In the genomic region with DNA sequence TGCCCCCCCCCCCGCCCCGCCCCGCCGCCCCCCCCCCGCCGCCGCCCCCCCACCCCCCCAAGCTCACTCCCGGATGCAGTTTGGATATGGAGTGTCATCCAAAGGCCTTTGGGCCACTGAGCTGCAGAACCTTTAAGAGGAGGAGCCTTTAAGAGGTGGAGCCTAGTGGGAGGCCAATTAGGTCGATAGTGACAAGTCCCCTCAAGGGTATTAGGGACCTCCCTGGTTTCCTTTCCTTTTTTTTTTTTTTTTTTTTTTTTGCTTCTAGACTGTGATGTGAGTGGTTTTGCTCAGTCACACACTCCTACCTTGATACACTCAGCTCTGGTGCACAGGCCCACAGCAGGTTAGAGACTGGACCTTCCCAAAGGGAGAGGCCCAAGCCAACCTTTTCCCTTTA, we compare ENCODE assay signal across 17 mouse cellular contexts.
DNase-seq lines count a peak whose midpoint lies in the region; ATAC-seq lines count a peak whose summit lies in the region.
"Had no signal": no experiment of that assay in that cellular context is flagged by ENCODE, and none has a peak within 500 bp of the region (broad histone marks: within the 10 kb centered on the region; RNA-seq: fewer than 3 reads in every experiment).

No protein-coding gene starts in this region.

- H3K27me3 ChIP-seq in limb, embryonic 12.5 days, result peaks cover 57% of the 10 kb centered on the region
- H3K27me3 ChIP-seq in limb, embryonic 10.5 days (ENCODE audit: low read depth, poor library complexity, severe bottlenecking), result peaks cover 48% of the 10 kb centered on the region
- no peaks in the 10 kb centered on the region for H3K27me3 ChIP-seq in forebrain, embryonic 14.5 days (replicated peaks; ENCODE audit: control insufficient read depth, insufficient read depth, low read length)
- H3K27me3 ChIP-seq: stomach, embryonic 15.5 days had no signal

- H3K9ac ChIP-seq in limb, embryonic 12.5 days (replicated peaks), result no peak overlapping the region
- no peak overlapping the region for H3K9ac ChIP-seq in forebrain, embryonic 14.5 days (ENCODE audit: low read length)
- H3K9ac ChIP-seq: limb, embryonic 13.5 days; stomach, embryonic 15.5 days had no signal

- H3K36me3 ChIP-seq in limb, embryonic 12.5 days, result no peaks in the 10 kb centered on the region
- H3K36me3 ChIP-seq in limb, embryonic 10.5 days, result no peaks in the 10 kb centered on the region
- H3K36me3 ChIP-seq in forebrain, embryonic 14.5 days (ENCODE audit: control insufficient read depth, insufficient read depth, low read length), result no peaks in the 10 kb centered on the region
- H3K36me3 ChIP-seq: heart, embryonic 15.5 days; limb, embryonic 13.5 days; stomach, embryonic 15.5 days had no signal

- peak overlapping the region; percentile 44; the same call in 1 of the 2 replicates for H3K4me2 ChIP-seq in limb, embryonic 12.5 days
- no peak overlapping the region for H3K4me2 ChIP-seq in forebrain, embryonic 14.5 days (ENCODE audit: low read length)

- H3K4me1 ChIP-seq in limb, embryonic 12.5 days (replicated peaks), result peaks cover 9% of the 10 kb centered on the region
- peaks cover 10% of the 10 kb centered on the region for H3K4me1 ChIP-seq in limb, embryonic 10.5 days
- H3K4me1 ChIP-seq in forebrain, embryonic 14.5 days (ENCODE audit: control insufficient read depth, insufficient read depth, low read length), result peaks cover 6% of the 10 kb centered on the region; the same call in 1 of the 2 replicates
- H3K4me1 ChIP-seq: stomach, embryonic 15.5 days had no signal

- H3K9me3 ChIP-seq in limb, embryonic 12.5 days, result peaks cover 7% of the 10 kb centered on the region; the same call in 1 of the 2 replicates
- H3K9me3 ChIP-seq in limb, embryonic 10.5 days (replicated peaks), result no peaks in the 10 kb centered on the region
- peaks cover 8% of the 10 kb centered on the region; the same call in 1 of the 2 replicates for H3K9me3 ChIP-seq in forebrain, embryonic 14.5 days (replicated peaks; ENCODE audit: control insufficient read depth, low read length)
- H3K9me3 ChIP-seq: heart, embryonic 15.5 days; stomach, embryonic 15.5 days had no signal

- DNase-seq in limb, embryonic 10.5 days (ENCODE audit: low spot score), result no peak
- peak; percentile 29 for DNase-seq in MEL-GATA-1-ER (ENCODE audit: extremely low read depth, low read depth)
- DNase-seq in forebrain, embryonic 14.5 days (ENCODE audit: low spot score), result peak; percentile 34
- DNase-seq in layer of hippocampus, adult 9-11 months, result no peak
- DNase-seq in right cerebral cortex, postnatal 4 days, result no peak
- DNase-seq: adrenal gland, postnatal 10 days; cerebellum, postnatal 36 days; gastrocnemius, adult 2 months; kidney, adult 8-10 months; lung, adult 2 months had no signal

- H3K4me3 ChIP-seq in limb, embryonic 12.5 days (replicated peaks), result no peak overlapping the region
- no peak overlapping the region; the same call in 1 of the 2 replicates for H3K4me3 ChIP-seq in limb, embryonic 10.5 days
- no peak overlapping the region for H3K4me3 ChIP-seq in forebrain, embryonic 14.5 days (ENCODE audit: low read depth, low read length)
- H3K4me3 ChIP-seq: erythroblast, embryonic 14.5 days; limb, embryonic 13.5 days; megakaryocyte, embryonic 14.5 days; stomach, embryonic 15.5 days had no signal

- no peak overlapping the region for H3K27ac ChIP-seq in limb, embryonic 12.5 days
- H3K27ac ChIP-seq in limb, embryonic 10.5 days, result no peak overlapping the region
- no peak overlapping the region for H3K27ac ChIP-seq in forebrain, embryonic 14.5 days (ENCODE audit: low read depth, low read length)
- H3K27ac ChIP-seq: gastrocnemius, adult 2 months; heart, embryonic 15.5 days; limb, embryonic 13.5 days; stomach, embryonic 15.5 days had no signal

- ATAC-seq in limb, embryonic 12.5 days (ENCODE audit: insufficient number of reproducible peaks, insufficient read depth, low FRiP score, low TSS enrichment, low read depth), result no peak
- peak; percentile 35; the same call in 1 of the 2 replicates for ATAC-seq in forebrain, embryonic 14.5 days
- peak; percentile 32; the same call in 1 of the 2 replicates for ATAC-seq in monocyte, adult 5-6 weeks (replicated peaks; ENCODE audit: insufficient number of reproducible peaks, low FRiP score, low TSS enrichment, poor library complexity, severe bottlenecking)

- WGBS in limb, embryonic 12.5 days, result 0% methylated on average over 4 of the region's 9 CpGs
- 6% methylated on average over 9 of the region's 9 CpGs for WGBS in limb, embryonic 10.5 days
- 0% methylated on average over 9 of the region's 9 CpGs for WGBS in forebrain, embryonic 14.5 days

Comparison
In these comparisons a context has a peak if more than half of its experiments do, and no peak if none do; other contexts are left out.
1. DNase-seq: peak in MEL-GATA-1-ER (single experiment) and forebrain, embryonic 14.5 days (single experiment); none in limb, embryonic 10.5 days (single experiment), layer of hippocampus, adult 9-11 months (single experiment) and right cerebral cortex, postnatal 4 days (single experiment).